Mouse (Mus musculus) right cerebral cortex, postnatal 10 days (tissue): ENCODE data around the gene Asb4.

ENCODE experiments used
- DNase-seq, 2 experiments: peaks; one replicate each; pipeline ENCODE4 v3.0.0; 2021; ENCODE audit warnings: low spot score in 2 of 2

Asb4 gene

DNA sequence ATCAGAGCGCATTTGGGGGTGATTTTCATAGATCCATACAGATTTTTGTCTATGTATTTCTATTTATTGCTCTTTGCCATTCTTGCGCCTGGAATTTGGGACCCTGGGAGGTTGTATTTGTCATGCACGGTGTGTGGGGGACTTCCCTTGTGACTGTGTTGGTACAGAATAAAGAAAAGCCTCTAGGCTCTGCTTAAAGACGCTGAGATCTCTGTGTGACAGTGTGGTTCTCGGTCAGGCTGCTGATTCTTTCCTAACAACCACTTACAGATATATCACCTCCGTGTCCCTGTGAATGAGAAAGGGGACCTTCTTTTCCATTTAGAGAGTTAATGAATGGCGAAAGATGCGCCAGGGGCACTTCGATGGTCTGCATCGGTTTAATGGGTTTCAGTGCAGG, 7.8 kb downstream of the Asb4 start:
- no peak for DNase-seq

- no peak for DNase-seq
Observed at GRCm38 (mm10) chr6:5394971-5395370, 11.8 kb downstream of the Asb4 start.

GRCm38 (mm10) chr6:5396797-5397196, 13.6 kb downstream of the Asb4 start:
- DNase-seq: no peak

- peak; percentile 83 to 85 for DNase-seq
Observed at GRCm38 (mm10) chr6:5401394-5401793, 18.2 kb downstream of the Asb4 start.

GRCm38 (mm10) chr6:5403095-5403815, 20.1 kb downstream of the Asb4 start:
- no peak for DNase-seq

- no peak for DNase-seq
Observed at GRCm38 (mm10) chr6:5404016-5404415, 20.8 kb downstream of the Asb4 start.

GRCm38 (mm10) chr6:5408451-5409177, 25.4 kb downstream of the Asb4 start:
- peak; percentile 77 to 87 for DNase-seq

GRCm38 (mm10) chr6:5409676-5410075, 26.5 kb downstream of the Asb4 start:
- DNase-seq: no peak

DNA sequence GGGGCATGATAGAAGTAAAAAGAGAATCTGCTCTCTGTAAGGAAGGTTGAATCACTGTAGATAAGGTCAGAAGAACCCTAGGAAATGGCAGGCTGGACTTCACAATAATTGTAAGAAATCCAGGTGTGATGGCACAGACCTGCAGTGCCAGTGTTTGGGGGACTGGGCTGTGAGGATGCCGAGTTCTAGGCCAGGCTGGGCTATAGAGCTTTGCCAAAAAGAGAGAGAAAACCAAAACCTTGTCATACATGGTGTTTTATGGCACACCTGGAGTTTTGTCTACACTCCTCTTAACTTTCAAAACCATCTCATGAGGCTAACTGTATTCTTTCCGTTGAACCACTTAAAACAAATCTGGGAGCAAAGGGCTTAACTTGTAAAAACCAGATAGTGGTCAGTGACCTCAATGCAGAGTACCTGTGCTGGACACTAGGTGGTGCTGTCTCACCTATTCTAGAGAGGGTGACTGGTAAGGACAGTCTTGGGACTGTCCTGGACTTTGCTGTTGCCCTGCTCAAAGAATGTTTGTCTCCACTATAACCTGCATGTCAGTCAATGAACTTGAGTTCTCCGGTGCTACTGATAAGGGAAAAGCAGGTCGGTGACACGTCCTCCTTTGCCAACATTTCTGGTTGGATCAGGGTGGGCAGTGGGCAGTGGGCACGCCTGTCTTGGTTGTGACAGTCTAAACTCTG, 27.7 kb downstream of the Asb4 start:
- DNase-seq: peak; percentile 50 to 69

DNA sequence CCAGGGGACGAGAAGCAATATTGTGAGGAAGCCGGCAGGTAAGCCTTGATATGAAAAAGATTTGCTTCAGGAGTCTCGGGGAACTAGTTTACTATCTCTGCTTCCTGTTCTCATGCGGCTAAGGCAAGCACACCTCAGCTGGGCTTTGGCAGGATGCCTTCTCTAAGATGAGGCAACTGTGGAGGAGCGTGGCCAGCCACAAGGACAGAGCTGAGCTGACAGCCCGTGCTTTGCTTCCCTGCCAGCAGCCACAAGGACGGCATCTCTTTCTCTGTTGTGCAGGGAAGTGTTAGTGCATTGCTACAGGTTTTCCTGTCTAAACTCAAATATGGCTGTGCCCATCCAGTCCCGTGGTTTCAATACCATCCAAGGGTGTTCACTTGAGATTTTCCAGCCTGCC, 30.1 kb downstream of the Asb4 start:
- DNase-seq: peak; percentile 30 to 35

DNA sequence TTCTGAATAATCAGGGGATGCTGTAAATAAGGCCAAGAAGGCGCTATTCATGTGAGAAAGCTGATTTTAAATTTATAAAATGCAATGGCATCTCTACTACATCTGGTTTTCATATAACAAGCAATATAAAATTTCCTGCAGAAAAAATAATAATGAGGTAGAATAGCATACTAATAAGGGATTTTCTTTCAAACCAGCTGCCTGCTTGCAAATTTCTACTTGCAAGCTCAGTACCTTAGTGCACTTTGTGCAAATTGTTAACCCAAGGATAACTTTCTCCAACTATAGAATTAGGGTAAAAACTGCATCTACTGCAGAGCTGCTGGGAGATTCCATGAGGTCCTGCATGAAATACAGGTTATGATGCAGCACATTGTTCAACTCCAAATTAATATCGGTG, 38.3 kb downstream of the Asb4 start:
- no peak for DNase-seq

- no peak for DNase-seq
Observed at GRCm38 (mm10) chr6:5422386-5422785, 39.2 kb downstream of the Asb4 start.

- no peak for DNase-seq
Observed at GRCm38 (mm10) chr6:5423594-5423993, 40.4 kb downstream of the Asb4 start.

DNA sequence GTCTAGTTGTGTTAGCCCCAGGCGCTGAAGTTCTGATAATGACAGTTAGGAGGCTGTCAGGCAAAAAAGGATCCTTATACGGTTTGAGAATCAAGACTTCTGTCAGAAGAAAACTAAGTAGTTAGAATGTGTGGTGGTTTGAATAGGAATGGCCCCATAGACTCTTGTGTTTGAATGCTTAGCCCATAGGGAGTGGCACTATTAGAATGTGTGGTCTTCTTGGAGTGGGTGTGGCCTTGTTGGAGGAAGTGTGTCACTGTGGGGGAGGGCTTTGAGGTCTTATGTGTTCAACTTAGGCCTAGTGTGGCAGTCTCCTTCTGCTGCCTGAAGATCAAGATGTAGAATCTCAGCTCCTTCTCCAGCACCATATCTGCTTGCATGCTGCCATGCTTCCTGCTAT, 43.8 kb downstream of the Asb4 start:
- no peak for DNase-seq

DNA sequence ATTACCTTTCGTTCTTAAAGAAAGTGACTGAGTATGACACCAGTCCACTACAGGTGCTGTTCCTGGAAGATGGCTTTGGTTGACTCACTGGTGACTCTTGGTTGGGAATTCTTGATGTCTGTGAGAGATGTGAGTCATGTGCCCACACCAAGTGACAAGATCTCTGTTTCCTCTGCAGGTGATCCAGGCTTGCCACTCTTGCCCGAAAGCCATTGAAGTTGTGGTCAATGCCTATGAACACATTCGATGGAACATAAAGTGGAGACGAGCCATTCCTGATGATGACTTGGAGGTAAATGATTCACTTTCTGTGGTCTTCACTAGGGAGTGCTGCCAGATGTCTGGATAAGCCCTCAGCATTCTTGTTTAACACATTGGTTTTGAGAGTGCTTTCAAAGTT, 46.4 kb downstream of the Asb4 start:
- DNase-seq: no peak

- no peak for DNase-seq
Observed at GRCm38 (mm10) chr6:5429982-5430550, 46.9 kb downstream of the Asb4 start.

DNA sequence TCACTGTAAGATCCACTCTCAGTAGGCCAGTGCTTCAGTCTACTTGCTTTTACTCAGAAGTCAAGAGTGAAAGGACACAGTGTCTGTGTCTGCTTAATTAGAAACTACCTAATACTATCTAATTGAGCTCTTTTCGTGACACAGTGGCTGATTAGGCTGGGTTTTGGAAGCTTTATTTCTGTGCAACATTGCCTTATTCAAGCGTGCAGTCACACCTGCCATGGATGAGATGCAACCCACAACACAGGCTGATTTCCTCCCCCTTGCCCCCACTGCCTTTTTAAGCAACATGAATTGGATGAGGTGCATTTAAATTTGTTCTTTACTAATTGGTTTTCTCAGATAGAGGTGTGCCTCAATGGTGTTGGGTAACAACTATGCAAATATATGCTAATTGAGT, 50.7 kb downstream of the Asb4 start:
- DNase-seq: no peak

- no peak for DNase-seq
Observed at GRCm38 (mm10) chr6:5437757-5438156, 54.6 kb downstream of the Asb4 start.

- DNase-seq: no peak
Observed at GRCm38 (mm10) chr6:5441221-5441620, 58.0 kb downstream of the Asb4 start.

DNA sequence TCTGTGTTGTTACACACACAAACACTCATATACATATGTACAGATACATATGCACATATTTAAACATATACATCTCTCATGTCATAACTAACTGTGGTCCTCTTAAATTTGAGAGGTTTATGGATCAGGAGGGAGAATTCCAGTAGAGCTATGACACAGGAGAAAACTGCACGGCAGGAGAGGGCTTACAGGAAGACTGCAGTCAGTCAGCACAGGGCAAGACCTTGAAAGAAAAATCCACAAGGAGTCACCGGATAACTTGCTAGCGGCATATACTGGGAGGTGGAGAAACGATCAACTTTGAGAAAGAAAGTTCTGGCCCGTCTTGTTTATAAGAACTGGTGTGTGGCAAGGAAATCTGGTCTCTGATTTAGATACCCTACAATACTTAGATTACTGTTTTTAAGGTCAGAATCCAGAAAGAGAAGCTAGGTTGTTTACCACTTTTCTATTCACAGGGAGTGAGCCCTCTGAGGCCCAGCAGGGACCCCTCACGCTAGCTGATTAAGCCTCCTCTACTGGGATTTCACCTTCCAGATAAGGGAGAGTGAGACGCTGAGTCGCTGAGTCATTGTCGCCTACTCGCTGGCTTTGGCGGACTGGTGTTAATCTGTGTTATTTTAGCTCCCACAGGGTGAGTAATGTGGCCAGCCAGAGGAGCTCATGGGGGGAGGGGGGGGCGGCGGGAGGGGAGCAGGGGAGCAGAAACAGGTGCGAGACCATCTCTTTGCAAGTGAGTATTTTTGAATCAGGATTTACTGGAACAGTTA, 59.3 kb downstream of the Asb4 start:
- DNase-seq: peak in 1 of 2 experiments; percentile 31

GRCm38 (mm10) chr6:5443104-5443863, 60.1 kb downstream of the Asb4 start:
- DNase-seq: no peak
